Mouse (Mus musculus): Measurements from ENCODE around the gene Ptpre.
"Not testable (repeated sequence)": the region's sequence is repeated elsewhere in the genome, so short reads cannot be mapped to it uniquely, and the experiment has no call there.

Gene Ptpre

GRCm38 (mm10) chr7:135534548-135535189, 2.6 kb upstream of the Ptpre start:
- DNase-seq (ENCODE audit: low spot score in 2 of 2): no peak

DNA sequence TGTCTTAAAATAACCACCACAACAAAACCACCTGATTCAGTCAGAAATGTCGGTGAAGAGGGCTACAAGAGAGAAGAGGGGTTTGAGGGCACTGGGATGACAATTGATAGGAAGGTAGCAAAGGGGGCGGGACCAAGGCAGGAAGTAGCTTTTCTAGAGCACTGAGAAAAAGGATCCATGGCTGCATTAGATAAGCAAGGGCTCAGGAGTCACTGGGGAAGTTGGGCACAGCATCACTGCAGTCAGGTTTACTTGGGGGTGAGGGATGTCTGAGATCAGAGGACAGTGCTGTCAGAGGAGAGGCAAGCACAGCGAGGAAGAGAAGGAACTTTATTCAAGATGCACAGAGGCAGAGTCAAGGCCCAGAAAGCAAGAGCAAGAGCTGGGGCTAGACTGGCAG, 1.4 kb upstream of the Ptpre start:
- DNase-seq (ENCODE audit: low spot score in 2 of 2): no peak

DNA sequence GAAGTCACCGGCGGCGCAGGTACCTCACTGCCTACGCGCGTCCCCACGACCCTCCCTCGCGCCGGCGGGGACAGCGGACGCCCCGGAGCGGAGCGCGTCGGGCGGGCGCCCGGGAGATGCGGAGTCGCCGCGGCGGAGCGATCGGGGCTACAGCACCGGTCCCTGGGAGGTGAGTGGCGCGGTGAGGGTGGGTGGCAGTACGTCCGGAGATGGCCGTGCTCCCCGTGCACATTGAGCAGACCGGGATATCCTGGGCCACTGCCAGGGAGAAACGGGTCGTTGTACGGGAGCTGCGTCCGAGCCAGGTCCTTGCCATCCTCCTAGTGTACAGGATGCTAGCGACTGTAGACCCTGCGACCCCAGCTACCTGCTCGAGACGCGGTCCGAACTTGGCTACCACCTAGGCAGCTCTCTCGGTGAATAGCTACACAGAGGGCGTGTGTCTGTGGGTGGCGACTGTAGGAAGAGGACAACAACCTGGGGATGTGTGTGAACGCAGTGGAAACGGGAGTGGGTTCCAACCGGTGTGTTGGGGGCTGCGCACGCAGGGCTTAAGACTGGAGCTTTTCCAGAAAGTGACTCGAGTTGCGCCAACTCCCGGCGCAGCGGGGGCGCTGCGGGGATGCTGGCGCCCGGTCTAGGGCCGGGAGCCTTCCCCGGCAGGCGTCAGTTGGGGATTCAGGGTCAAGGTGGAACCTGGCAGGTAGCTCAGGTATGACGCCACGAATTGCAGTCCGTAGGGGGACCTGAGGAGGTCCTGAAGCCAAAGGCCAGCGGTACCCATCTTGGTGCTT, 864 bp downstream of the Ptpre start:
- peak; percentile 24 to 39 for DNase-seq (ENCODE audit: low spot score in 2 of 2)

DNA sequence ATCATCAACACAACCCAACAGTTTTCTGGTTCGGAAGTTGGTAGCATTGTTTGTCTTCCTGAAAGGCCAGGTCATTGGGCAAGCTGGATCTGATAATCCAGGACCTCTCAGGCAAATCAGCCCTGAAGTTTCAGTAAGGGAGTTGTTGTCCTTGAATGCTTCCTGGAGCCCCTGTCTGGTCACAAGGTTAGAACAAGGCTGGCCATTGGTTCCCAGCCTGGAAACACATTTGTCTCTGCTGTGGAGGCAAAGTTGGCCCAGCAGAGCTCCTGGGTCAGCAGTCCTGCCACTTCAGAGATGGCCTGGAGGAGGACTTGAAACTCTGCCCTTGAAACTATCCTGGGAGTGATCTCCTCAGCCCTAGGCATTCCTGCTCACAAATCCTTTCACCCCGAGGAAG, 2.1 kb downstream of the Ptpre start:
- DNase-seq (ENCODE audit: low spot score in 2 of 2): no peak

DNA sequence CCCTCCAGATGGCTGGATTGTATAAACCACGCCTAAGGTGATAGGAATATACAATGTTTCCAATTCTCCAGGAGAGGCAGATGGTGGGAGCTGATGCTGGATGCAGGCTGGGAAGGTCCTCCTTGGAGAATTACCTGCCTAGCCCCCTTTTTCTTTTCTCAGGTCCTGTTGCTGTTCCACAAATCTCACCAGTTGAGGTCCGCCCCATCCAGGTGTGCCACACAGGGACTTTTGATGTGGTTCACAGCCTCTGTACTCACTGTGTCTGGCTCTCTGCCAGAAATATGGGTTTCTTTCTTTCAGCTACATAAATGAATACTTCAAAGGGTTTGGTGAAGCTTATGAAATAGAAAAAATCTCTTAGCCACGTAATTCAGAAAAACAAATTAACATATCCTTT, 5.0 kb downstream of the Ptpre start:
- DNase-seq (ENCODE audit: low spot score in 2 of 2): no peak

GRCm38 (mm10) chr7:135543033-135543432, 5.8 kb downstream of the Ptpre start:
- no peak for DNase-seq (ENCODE audit: low spot score in 2 of 2)

DNA sequence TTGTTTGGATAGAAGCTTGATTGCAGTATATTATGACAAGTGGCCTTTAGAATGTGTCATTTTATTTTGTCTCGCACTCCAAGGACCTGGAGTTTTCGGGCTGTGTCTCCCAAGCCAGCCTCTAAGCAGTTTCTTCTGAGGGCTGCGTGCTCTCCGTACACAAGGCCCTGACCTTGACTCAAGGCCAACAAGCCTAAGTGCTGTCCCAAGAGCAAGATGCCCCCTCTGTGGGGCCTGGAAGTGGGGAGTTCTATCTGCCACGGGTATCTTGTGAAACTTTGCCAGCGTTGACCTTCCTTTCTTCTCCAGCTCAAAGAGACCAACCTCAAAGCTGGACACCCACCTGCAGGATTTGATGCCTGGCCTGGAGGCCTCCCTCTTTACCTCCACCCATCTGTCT, 7.0 kb downstream of the Ptpre start:
- DNase-seq (ENCODE audit: low spot score in 2 of 2): no peak

DNA sequence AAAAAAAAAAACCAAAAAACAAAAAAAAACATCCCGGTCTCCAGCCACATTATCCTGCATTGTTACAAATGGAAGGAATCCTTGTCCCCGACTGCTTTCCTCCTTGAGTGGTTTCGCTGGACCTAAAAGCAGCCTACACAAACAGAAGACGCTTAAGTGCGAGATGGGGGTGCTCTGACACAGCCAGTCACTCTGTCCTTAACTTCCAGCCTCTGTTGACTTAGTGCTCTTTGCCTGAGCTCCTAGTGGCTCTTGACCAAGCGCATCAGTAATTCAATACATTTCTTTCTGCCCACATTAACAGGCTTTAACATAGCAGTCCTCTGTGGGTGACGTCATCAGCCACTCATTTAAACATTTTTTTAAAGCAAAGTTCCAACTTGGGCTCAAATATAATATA, 8.7 kb downstream of the Ptpre start:
- no peak for DNase-seq (ENCODE audit: low spot score in 2 of 2)

DNA sequence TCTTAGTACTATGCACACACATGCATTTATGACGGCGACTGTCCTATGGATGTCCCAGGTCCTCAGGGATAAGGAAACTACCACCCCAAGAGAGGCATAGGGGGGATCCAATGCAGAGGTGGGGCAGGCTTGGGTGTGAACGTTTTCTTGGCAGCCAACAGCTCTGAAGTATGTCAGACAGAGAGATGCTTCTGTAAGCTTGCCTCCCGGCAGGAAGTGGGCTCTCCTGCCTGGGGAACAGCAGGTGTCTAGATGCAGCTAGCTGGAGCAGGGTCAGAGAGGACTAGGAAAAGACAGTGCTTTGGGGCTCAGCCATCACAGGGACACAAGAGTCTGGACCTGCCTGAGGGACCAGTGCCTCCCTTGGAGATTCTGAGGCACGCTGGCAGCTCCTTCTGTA, 9.2 kb downstream of the Ptpre start:
- no peak for DNase-seq (ENCODE audit: low spot score in 2 of 2)

DNA sequence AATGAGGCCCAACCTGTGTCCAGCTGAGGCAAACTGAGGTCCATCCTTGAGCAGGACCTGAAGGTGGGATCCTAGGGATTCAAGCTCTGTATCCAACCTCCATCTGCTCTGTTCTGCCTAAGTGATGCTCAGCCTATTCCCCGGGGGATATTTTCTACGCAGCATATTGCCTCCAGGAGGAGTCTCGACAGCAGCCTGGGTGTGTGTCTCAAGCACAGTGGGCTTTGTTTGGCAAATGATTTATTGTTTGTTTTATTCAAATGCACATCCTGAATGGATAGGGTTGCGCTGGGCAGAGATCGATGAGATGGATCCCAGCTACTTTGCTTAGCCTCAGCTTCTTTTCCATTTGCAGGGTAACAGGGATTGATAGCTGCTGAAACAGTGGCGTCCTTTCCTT, 11.2 kb downstream of the Ptpre start:
- DNase-seq (ENCODE audit: low spot score in 2 of 2): no peak

DNA sequence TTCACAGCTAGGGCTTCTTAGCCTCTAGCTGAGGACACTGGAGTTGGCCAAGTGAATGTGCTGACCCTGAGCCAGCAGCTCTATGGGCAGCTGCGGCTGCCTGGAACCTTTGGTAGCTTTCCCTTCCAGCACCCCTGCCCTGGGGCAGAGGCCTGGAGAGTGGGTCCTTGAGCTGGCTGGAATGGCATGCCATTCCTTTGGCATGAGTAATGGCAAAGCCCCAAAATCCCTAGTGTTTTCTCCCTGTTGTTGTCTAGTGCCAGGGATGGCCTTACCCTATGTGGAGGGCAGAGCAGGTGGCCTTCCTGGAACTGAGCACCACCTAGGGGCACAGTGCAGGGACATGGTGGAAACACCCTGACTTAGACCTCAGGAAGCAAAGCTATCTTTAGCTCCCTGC, 14.3 kb downstream of the Ptpre start:
- DNase-seq (ENCODE audit: low spot score in 2 of 2): no peak

DNA sequence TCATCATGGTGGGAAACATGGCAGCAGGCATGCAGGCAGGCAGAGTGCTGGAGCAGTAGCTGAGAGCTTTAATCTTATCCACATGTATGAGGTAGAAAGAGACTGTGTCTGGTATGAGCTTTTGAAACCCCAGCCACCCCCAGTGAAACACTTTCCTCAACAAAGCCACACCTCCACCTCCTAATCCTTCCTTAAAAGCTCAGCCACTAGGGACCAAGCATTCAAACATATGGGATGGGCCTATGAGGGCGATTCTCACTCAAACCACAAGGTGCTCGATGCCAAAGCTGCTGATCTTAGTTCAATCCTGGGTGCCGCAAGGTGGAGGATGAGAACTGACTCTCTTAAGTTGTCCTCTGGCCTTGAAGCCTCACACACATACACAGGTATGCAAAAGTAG, 16.3 kb downstream of the Ptpre start:
- no peak for DNase-seq (ENCODE audit: low spot score in 2 of 2)

DNA sequence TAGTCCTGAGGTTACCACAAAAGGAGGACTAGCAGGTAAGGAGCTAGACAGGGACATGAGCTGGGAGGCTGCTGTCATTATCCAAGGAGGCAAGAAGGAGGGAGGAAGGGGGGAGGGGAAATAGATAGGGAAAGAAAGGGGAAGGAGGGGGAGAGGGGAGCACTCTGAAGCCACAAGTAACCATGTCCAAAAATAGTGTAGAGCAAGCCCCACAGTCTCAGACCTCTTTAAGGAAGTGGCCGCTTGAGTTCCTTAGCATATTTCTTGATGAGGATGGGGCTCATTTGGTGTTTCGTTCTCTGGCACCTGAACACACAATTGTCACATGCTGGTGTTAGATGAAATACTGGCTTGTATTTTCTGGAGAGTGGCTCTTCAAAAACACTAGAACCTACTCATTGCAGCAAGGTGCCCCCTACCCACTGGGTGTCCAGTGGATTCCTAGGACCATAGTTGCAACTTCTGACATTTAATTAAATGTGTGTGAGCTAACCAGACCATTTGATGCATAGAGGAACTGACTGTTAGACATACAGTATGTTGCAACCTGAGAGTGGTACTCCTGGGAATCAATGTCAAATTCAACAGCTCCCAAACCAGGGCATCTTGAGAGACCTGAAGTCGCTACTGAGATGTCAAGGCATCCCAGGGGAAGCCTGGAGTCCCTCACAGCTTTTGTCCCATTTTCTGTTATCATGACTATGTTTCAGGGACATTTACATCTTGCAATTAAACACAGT, 19.6 kb downstream of the Ptpre start:
- no peak for DNase-seq (ENCODE audit: low spot score in 2 of 2)

- DNase-seq (ENCODE audit: low spot score in 2 of 2): no peak
Measured at GRCm38 (mm10) chr7:135560280-135560679, 23.0 kb downstream of the Ptpre start.

- no peak for DNase-seq (ENCODE audit: low spot score in 2 of 2)
Measured at GRCm38 (mm10) chr7:135564022-135564421, 26.7 kb downstream of the Ptpre start.

DNA sequence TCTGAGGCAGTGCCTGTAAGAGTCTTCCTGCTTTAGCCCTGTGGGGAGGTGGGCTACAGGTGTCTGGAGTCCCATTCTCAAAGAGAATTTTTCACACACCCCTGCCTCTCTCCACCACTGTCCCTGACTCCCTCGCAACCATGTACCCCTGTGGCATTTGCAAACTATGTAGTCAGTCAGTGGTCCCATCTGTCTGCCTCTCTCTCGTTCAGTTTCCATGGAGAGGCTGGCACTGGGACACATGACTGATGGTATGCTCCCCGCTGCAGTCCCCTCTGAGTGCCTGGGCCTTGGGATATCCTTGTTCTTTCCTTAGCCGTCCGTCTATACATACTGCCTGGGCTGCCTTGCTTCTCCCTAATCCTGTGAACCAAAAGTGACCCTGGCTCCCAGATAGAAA, 28.7 kb downstream of the Ptpre start:
- DNase-seq (ENCODE audit: low spot score in 2 of 2): no peak

DNA sequence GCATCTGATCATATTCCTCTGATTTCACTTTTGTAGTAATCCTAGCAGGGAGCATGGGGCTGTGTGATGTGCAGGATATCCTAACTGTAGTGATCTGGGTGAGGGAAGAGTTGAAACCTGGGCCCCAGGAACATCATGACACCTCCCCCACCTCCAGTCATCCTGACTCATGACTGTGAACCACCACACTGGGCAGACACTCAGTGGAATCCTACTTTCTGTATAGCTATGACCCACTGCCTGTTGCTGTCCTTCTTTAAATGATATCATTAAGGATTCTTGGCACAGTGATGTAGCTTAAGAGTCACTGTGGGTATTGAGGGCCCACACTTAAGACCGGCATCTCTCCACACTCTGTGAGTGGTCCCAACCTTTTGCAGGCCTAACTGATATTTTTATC, 30.3 kb downstream of the Ptpre start:
- no peak for DNase-seq (ENCODE audit: low spot score in 2 of 2)

- DNase-seq (ENCODE audit: low spot score in 2 of 2): no peak
Measured at GRCm38 (mm10) chr7:135568550-135568949, 31.3 kb downstream of the Ptpre start.

DNA sequence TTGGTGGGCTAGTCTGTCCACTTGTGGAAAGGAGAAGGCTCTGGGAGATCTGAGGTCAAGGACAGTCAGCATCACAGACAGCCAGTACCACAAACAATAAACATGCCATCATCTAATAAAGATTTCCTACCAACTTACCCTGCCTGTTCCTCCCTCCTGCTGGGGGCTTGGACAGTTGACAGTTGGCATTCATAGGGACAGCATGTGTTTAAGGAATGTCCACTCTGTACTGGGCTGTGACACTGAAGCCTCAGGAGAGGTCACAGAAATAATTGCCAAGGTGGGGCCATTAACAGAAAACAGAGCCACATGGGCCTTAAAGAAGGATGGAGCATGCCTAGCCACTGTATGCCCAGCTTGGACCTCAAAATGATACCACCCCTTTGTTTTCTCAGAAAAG, 34.1 kb downstream of the Ptpre start:
- DNase-seq (ENCODE audit: low spot score in 2 of 2): no peak

DNA sequence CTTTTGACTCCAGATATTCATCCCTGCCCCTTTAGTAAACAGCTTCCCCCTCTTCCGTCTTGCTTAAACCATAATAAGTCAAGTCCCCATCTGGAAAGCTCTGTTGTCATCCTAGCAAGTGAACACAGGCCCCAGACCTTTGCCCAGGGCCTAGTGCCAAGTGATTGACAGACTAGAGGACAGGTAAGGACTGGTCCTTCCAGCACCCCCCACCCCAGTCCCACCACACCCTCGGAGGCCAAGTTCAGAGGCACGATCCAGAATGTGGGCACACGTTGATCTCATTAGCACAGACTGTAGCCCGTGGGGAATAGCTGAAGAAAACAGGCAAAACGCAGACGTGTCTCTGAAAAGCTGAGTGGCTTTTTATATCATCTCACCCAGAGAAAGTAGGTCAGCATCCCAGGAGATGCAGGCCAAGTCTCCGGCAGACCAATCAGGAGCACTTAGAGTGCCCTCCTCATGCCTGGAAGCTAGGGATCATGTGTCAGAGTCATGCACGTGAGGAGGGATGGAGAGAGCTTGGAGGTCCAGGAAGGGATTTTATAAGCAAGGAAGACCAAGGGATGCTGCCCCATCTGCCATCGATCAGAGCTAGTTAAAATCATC, 34.8 kb downstream of the Ptpre start:
- DNase-seq (ENCODE audit: low spot score in 2 of 2): no peak

GRCm38 (mm10) chr7:135575319-135576069, 38.2 kb downstream of the Ptpre start:
- DNase-seq (ENCODE audit: low spot score in 2 of 2): not testable (repeated sequence)

- DNase-seq (ENCODE audit: low spot score in 2 of 2): no peak
Measured at GRCm38 (mm10) chr7:135576329-135576728, 39.0 kb downstream of the Ptpre start.
